Mouse (Mus musculus): ENCODE measurements around the gene Lrrk1.

The Lrrk1 gene

GRCm38 (mm10) chr7:66384891-66385290, 3.3 kb downstream of the Lrrk1 start:
- no peak for DNase-seq (ENCODE audit: low read depth, low spot score)

GRCm38 (mm10) chr7:66384213-66384612, 3.9 kb downstream of the Lrrk1 start:
- no peak for DNase-seq (ENCODE audit: low read depth, low spot score)

GRCm38 (mm10) chr7:66376560-66376959, 11.6 kb downstream of the Lrrk1 start:
- DNase-seq (ENCODE audit: low read depth, low spot score), result no peak

GRCm38 (mm10) chr7:66375736-66376135, 12.4 kb downstream of the Lrrk1 start:
- DNase-seq (ENCODE audit: low read depth, low spot score), result no peak

GRCm38 (mm10) chr7:66373391-66373790, 14.8 kb downstream of the Lrrk1 start:
- DNase-seq (ENCODE audit: low read depth, low spot score), result no peak

- DNase-seq (ENCODE audit: low read depth, low spot score), result no peak
Measured at GRCm38 (mm10) chr7:66370970-66371369, 17.2 kb downstream of the Lrrk1 start.

- no peak for DNase-seq (ENCODE audit: low read depth, low spot score)
Measured at GRCm38 (mm10) chr7:66369934-66370445, 18.2 kb downstream of the Lrrk1 start.

- DNase-seq (ENCODE audit: low read depth, low spot score), result no peak
Measured at GRCm38 (mm10) chr7:66369071-66369933, 18.8 kb downstream of the Lrrk1 start.

- no peak for DNase-seq (ENCODE audit: low read depth, low spot score)
Measured at GRCm38 (mm10) chr7:66365904-66366303, 22.2 kb downstream of the Lrrk1 start, which contains the start of gene Gm10974. TSS of gene Gm10974 (plus strand) at chr7:66365905.

- DNase-seq (ENCODE audit: low read depth, low spot score), result no peak
Measured at GRCm38 (mm10) chr7:66365411-66365810, 22.7 kb downstream of the Lrrk1 start.

- DNase-seq (ENCODE audit: low read depth, low spot score), result no peak
Measured at GRCm38 (mm10) chr7:66364491-66364890, 23.7 kb downstream of the Lrrk1 start.

GRCm38 (mm10) chr7:66359044-66359443, 29.1 kb downstream of the Lrrk1 start:
- no peak for DNase-seq (ENCODE audit: low read depth, low spot score)

- no peak for DNase-seq (ENCODE audit: low read depth, low spot score)
Measured at GRCm38 (mm10) chr7:66358461-66358860, 29.7 kb downstream of the Lrrk1 start.

- no peak for DNase-seq (ENCODE audit: low read depth, low spot score)
Measured at GRCm38 (mm10) chr7:66355791-66356522, 32.2 kb downstream of the Lrrk1 start.

- no peak for DNase-seq (ENCODE audit: low read depth, low spot score)
Measured at GRCm38 (mm10) chr7:66354911-66355310, 33.2 kb downstream of the Lrrk1 start.

GRCm38 (mm10) chr7:66351074-66351473, 37.1 kb downstream of the Lrrk1 start:
- no peak for DNase-seq (ENCODE audit: low read depth, low spot score)

- no peak for DNase-seq (ENCODE audit: low read depth, low spot score)
Measured at GRCm38 (mm10) chr7:66349670-66350069, 38.5 kb downstream of the Lrrk1 start.

GRCm38 (mm10) chr7:66348588-66348987, 39.6 kb downstream of the Lrrk1 start:
- DNase-seq (ENCODE audit: low read depth, low spot score), result no peak

GRCm38 (mm10) chr7:66346959-66347663, 41.0 kb downstream of the Lrrk1 start:
- no peak for DNase-seq (ENCODE audit: low read depth, low spot score)

- DNase-seq (ENCODE audit: low read depth, low spot score), result no peak
Measured at GRCm38 (mm10) chr7:66343307-66343706, 44.8 kb downstream of the Lrrk1 start.

GRCm38 (mm10) chr7:66342831-66343230, 45.3 kb downstream of the Lrrk1 start:
- no peak for DNase-seq (ENCODE audit: low read depth, low spot score)

GRCm38 (mm10) chr7:66342323-66342722, 45.8 kb downstream of the Lrrk1 start:
- DNase-seq (ENCODE audit: low read depth, low spot score), result peak; percentile 4

Measured in telencephalon, adult 2 months (tissue).